Mouse (Mus musculus) cerebellum, adult 11 months (tissue): ENCODE results near the gene Rfx5.
"Not testable (repeated sequence)": the region's sequence is repeated elsewhere in the genome, so short reads cannot be mapped to it uniquely, and the experiment has no call there.

Experiments used
- DNase-seq: peaks from one replicate; pipeline ENCODE4 v3.0.0; 2022

Gene Rfx5

GRCm38 (mm10) chr3:94937194-94937593 is 16.7 kb upstream of the Rfx5 start:
- DNase-seq = not testable (repeated sequence)

- DNase-seq = not testable (repeated sequence)
Observed at GRCm38 (mm10) chr3:94940033-94940432, 13.8 kb upstream of the Rfx5 start.

- DNase-seq = not testable (repeated sequence)
Observed at GRCm38 (mm10) chr3:94942211-94942967, 11.5 kb upstream of the Rfx5 start.

- DNase-seq = not testable (repeated sequence)
Observed at GRCm38 (mm10) chr3:94943706-94944105, 10.2 kb upstream of the Rfx5 start.

- no peak for DNase-seq
Observed at GRCm38 (mm10) chr3:94948066-94948614, 5.7 kb upstream of the Rfx5 start.

- no peak for DNase-seq
Observed at GRCm38 (mm10) chr3:94949645-94950044, 4.2 kb upstream of the Rfx5 start.

GRCm38 (mm10) chr3:94952806-94953205 is 1.1 kb upstream of the Rfx5 start:
- DNase-seq = peak; percentile 49

GRCm38 (mm10) chr3:94953384-94953763 is 501 bp upstream of the Rfx5 start:
- no peak for DNase-seq

- no peak for DNase-seq
Observed at GRCm38 (mm10) chr3:94958295-94958694, 4.4 kb downstream of the Rfx5 start.

- no peak for DNase-seq
Observed at GRCm38 (mm10) chr3:94959871-94960270, 6.0 kb downstream of the Rfx5 start.

- DNase-seq = no peak
Observed at GRCm38 (mm10) chr3:94960322-94960721, 6.4 kb downstream of the Rfx5 start.

GRCm38 (mm10) chr3:94964989-94965388 is 11.1 kb downstream of the Rfx5 start:
- DNase-seq = no peak

- no peak for DNase-seq
Observed at GRCm38 (mm10) chr3:94965878-94966277, 12.0 kb downstream of the Rfx5 start.

GRCm38 (mm10) chr3:94972552-94972951 is 18.7 kb downstream of the Rfx5 start:
- no peak for DNase-seq

GRCm38 (mm10) chr3:94973620-94974019 is 19.7 kb downstream of the Rfx5 start:
- DNase-seq = no peak

GRCm38 (mm10) chr3:94974026-94974527 is 20.2 kb downstream of the Rfx5 start:
- no peak for DNase-seq

GRCm38 (mm10) chr3:94974528-94975422 is 20.9 kb downstream of the Rfx5 start, which contains the start of gene Pi4kb:
Pi4kb (plus strand) TSS chr3:94974731.
- peak; percentile 75 for DNase-seq

- no peak for DNase-seq
Observed at GRCm38 (mm10) chr3:94984312-94984711, 30.4 kb downstream of the Rfx5 start.

GRCm38 (mm10) chr3:94985513-94985912 is 31.6 kb downstream of the Rfx5 start:
- no peak for DNase-seq

- DNase-seq = no peak
Observed at GRCm38 (mm10) chr3:94987578-94987977, 33.7 kb downstream of the Rfx5 start.

GRCm38 (mm10) chr3:94989159-94989761 is 35.4 kb downstream of the Rfx5 start:
- no peak for DNase-seq

GRCm38 (mm10) chr3:94996946-94997345 is 43.1 kb downstream of the Rfx5 start:
- peak; percentile 71 for DNase-seq

- no peak for DNase-seq
Observed at GRCm38 (mm10) chr3:95002569-95002968, 48.7 kb downstream of the Rfx5 start.
